Mouse (Mus musculus) heart, embryonic 16.5 days (tissue): ENCODE results near the gene Rhoj. TPM values are rescaled to one million over a fixed set of nuclear protein-coding genes. Genes with fewer than 3 reads are reported as not detected.

Experiments
- ATAC-seq: fragments of 200-750 bp; cut with Nextera tagmentation; replicated peaks from 2 replicates; pipeline ENCODE4 v1.8.0; 2017; ENCODE audit warnings: moderate number of reproducible peaks; ENCODE audit not compliant: insufficient read depth, low FRiP score; ENCODE audit errors: extremely low read depth
- H3K27ac ChIP-seq: fragments of 300-500 bp; sonication (generic); 2 replicates; pipeline ENCODE4 v1.5.1; 2014; ENCODE audit warnings: mild to moderate bottlenecking, low read length, control low read depth, moderate library complexity
- H3K27me3 ChIP-seq: fragments of 300-500 bp; sonication (generic); 2 replicates; pipeline ENCODE4 v1.6.1; 2014; ENCODE audit warnings: low read length, mixed read lengths; ENCODE audit not compliant: control insufficient read depth, insufficient read depth
- H3K36me3 ChIP-seq: fragments of 300-500 bp; sonication (generic); 2 replicates; pipeline ENCODE4 v1.6.1; 2014; ENCODE audit not compliant: control insufficient read depth, insufficient read depth
- H3K4me1 ChIP-seq: fragments of 300-500 bp; sonication (generic); 2 replicates; pipeline ENCODE4 v1.6.1; 2014; ENCODE audit warnings: low read length, mixed read lengths; ENCODE audit not compliant: control insufficient read depth, insufficient read depth
- H3K4me2 ChIP-seq: fragments of 300-500 bp; sonication (generic); 2 replicates; pipeline ENCODE4 v1.6.1; 2014; ENCODE audit warnings: low read depth, mild to moderate bottlenecking, control low read depth, low read length
- H3K4me3 ChIP-seq: fragments of 300-500 bp; sonication (generic); 2 replicates; pipeline ENCODE4 v1.5.1; 2014; ENCODE audit warnings: mild to moderate bottlenecking, control low read depth, low read length
- H3K9ac ChIP-seq: fragments of 300-500 bp; sonication (generic); 2 replicates; pipeline ENCODE4 v1.6.1; 2014; ENCODE audit warnings: low read length, control low read depth
- H3K9me3 ChIP-seq: fragments of 300-500 bp; sonication (generic); replicated peaks from 2 replicates; pipeline ENCODE4 v1.6.1; 2016; ENCODE audit warnings: low read length; ENCODE audit not compliant: control insufficient read depth
- WGBS: fragments of 180-500 bp; shearing (Covaris S2); extraction: QIAGEN DNeasy Blood & Tissue Kit; methylation state at CpG from one replicate; pipeline ENCODE4 v1.1.7; 2014; 5-methylcytosine and 5-hydroxymethylcytosine counted together
- polyA plus RNA-seq: library from polyadenylated mRNA; unstranded; fragments of >200 nt; fragmentation: Nextera tagmentation; extraction: Ambion mirVana; gene quantifications from 2 replicates; pipeline ENCODE4 v1.2.1, GENCODE M21; 2015

The Rhoj gene
- polyA plus RNA-seq, 1 experiment from 2014 or later, result 42.7 TPM

DNA sequence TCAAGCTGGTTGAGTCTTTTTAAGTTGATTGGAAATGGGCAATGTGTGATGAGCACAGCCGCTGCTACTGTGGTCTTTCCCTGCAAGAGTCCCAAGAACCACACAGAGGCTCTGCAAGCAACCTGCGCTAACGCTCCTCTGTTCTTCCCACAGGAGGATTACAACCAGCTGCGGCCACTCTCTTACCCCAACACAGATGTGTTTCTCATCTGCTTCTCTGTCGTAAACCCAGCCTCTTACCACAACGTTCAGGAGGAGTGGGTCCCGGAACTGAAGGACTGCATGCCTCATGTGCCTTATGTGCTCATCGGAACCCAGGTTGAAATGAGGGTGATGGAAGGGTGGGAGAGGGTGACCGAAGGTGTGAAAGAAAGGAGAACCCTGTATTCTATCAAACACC lies 83.4 kb downstream of the Rhoj start:
- H3K27me3 ChIP-seq, result peaks cover 3% of the 10 kb centered on the region; the same call in 1 of the 2 replicates
- H3K36me3 ChIP-seq, result 0 out of 2 replicates have a peak, but pooled peaks cover 3% of the 10 kb centered on the region
- WGBS, result 78% methylated on average over 9 of the region's 9 CpGs
- H3K4me1 ChIP-seq, result no peaks in the 10 kb centered on the region
- H3K9me3 ChIP-seq, result no peaks in the 10 kb centered on the region
- no peak overlapping the region for H3K4me3 ChIP-seq
- no peak overlapping the region for H3K4me2 ChIP-seq
- H3K9ac ChIP-seq, result no peak overlapping the region
- H3K27ac ChIP-seq, result no peak overlapping the region
- no peak for ATAC-seq

DNA sequence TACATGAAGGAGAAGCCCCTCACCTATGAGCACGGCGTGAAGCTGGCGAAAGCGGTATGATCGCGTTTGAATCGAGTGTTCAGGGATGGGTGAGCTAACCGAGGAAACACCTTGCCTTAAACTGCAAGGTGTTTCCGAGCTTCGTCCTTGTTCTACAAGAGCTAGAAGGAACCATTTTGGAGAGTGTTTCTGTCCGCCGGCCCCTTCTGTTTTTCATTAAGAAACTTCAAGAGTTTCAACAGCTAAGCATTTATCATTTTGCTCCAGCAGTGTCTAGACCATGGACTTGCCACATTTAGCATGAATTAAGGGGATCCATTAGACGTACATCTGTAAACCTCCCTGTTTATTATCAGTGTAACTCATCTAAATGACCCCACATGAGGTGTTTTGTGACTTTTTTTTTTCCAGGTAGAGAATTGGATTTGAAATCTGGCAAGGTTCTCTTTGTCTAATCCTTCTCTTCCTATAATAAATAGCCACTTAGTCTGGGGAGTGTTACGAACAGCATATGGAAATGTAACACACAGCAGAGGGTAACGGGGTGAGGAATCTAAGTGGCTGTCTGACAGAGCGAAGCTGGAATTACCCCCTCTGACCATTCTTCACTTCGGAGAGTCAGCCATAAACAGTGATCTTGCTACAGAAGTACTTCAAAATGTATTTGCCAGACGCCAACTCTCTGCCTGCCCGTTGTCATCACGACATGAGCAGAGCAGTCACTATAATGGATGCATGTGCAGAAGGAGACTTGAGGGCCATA lies 86.1 kb downstream of the Rhoj start:
- H3K4me3 ChIP-seq, result no peak overlapping the region
- 0 out of 2 replicates have a peak, but pooled peaks cover 3% of the 10 kb centered on the region for H3K36me3 ChIP-seq
- WGBS, result 78% methylated on average over 20 of the region's 20 CpGs
- no peak overlapping the region for H3K9ac ChIP-seq
- H3K27me3 ChIP-seq, result no peaks in the 10 kb centered on the region
- H3K9me3 ChIP-seq, result no peaks in the 10 kb centered on the region
- no peaks in the 10 kb centered on the region for H3K4me1 ChIP-seq
- no peak overlapping the region for H3K27ac ChIP-seq
- no peak overlapping the region for H3K4me2 ChIP-seq
- ATAC-seq, result no peak

DNA sequence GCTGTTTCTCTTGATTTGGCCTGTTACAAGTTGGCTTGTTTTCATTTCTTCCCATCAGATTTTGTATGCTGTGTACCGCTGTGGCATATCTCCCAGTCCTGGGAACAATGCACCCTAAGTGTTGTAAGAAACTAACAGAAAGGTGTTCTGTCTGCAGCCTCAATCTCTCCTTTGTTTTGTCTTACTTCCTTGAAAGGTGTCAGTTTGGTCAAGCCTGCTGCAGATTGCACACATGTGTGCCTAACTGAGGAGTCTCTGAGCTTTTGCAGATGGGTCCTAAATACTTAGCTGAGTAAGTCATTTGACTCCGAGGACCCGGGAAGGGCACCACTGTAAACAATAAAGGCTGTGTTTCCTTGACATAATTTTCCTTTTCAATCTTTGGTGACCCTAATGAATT lies 88.5 kb downstream of the Rhoj start:
- Histone ChIP-seq H3K4me1 (no peaks in the 10 kb centered on the region), H3K36me3 (0 out of 2 replicates have a peak, but pooled peaks cover 3% of the 10 kb centered on the region), H3K4me2 (no peak overlapping the region), H3K9ac (no peak overlapping the region), H3K27me3 (no peaks in the 10 kb centered on the region), H3K4me3 (no peak overlapping the region), H3K9me3 (no peaks in the 10 kb centered on the region), H3K27ac (no peak overlapping the region)
- 60% methylated on average over 3 of the region's 3 CpGs for WGBS
- ATAC-seq, result no peak

DNA sequence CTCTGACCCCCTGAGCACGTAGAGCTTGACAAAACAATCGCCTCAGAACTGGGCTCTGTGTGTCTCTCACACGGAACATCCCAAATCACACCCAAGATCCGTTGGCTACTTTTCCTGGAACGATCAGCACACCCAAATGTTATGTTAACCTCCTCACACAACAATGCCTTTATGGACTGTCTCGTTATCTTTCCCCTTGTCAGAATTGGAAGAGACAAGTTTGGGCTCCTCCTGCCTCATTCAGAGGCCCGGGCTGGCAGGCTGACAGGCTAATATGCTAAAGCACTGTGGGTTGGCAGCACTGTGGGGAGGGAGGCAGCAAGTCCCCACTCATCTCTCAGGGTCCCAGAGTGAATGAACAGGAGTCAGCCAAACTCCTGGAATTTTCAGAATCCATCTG lies 89.0 kb downstream of the Rhoj start:
- Histone ChIP-seq H3K4me3 (no peak overlapping the region), H3K27me3 (no peaks in the 10 kb centered on the region), H3K36me3 (0 out of 2 replicates have a peak, but pooled peaks cover 2% of the 10 kb centered on the region), H3K9me3 (no peaks in the 10 kb centered on the region), H3K9ac (no peak overlapping the region), H3K4me1 (no peaks in the 10 kb centered on the region), H3K4me2 (no peak overlapping the region), H3K27ac (no peak overlapping the region)
- ATAC-seq, result peak; percentile 52; the same call in 1 of the 2 replicates
- WGBS, result 30% methylated on average over 7 of the region's 7 CpGs

DNA sequence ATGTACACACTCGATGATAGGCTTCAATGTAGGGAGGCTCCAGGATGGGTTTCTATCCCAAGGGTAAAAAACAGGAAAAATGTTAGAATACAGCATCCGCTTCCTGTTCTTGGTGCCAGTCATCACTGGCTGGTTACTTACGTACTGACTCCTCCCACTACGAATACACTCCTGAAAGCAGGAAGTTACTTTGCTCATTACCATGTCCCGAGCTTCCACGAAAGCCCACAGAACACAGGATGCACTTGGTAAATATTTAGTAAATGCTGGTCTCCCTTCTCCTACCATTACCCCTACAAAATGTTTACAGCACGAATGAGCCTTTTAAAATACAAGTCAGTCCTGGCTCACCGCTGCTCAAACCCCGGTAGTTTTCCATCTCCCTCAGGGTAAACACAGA lies 104.8 kb downstream of the Rhoj start:
- Histone ChIP-seq H3K4me3 (no peak overlapping the region), H3K4me2 (0 out of 2 replicates have a peak overlapping the region, but pooled peaks have one; percentile 6), H3K27ac (no peak overlapping the region), H3K9ac (no peak overlapping the region), H3K4me1 (no peaks in the 10 kb centered on the region), H3K27me3 (no peaks in the 10 kb centered on the region), H3K9me3 (no peaks in the 10 kb centered on the region), H3K36me3 (no peaks in the 10 kb centered on the region)
- WGBS, result 71% methylated on average over 9 of the region's 9 CpGs
- no peak for ATAC-seq

DNA sequence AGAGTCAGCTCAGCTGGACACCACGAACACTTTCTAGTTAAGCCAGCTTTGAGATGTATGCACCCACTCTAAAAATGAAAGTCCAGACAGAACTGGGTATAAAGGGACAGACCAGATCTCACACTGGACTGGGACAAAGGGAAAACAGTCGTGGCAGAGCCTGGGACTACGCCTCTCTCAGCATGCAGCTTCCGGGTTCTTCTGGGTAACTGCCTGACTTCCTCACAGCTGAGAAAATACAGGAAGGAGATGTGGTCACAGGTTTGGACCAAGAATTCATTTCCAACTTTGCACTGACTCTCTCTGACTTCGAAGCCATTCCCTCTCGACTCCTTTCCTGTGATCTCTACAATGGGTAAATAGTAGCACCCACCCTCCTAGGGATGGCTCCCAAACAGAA lies 106.9 kb downstream of the Rhoj start:
- 65% methylated on average over 6 of the region's 6 CpGs for WGBS
- Histone ChIP-seq H3K4me2 (no peak overlapping the region), H3K4me1 (no peaks in the 10 kb centered on the region), H3K27me3 (no peaks in the 10 kb centered on the region), H3K4me3 (no peak overlapping the region), H3K36me3 (no peaks in the 10 kb centered on the region), H3K9me3 (no peaks in the 10 kb centered on the region), H3K27ac (no peak overlapping the region), H3K9ac (no peak overlapping the region)
- ATAC-seq, result no peak

DNA sequence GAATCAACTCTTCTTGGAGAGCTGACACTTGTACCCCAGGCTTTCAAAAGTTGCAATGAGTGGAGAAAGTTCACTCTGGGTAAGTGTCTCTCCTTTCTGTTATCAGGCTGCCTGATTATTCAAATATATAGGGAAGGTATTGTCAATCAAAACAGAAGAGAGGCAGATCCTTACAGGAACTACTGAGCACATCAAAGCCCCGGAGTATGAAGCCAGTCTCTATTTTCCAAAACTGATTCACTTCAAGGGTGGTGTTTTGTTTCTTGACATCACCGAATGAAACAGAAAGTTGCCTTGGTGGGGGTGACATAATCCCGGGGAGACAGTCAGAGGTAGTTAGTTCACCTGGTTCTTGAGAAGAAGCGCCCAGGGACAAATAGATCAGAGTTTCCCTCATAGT lies 108.6 kb downstream of the Rhoj start, which contains the start of gene Gphb5:
Gphb5 (minus strand) TSS at position 101 of the 400 bp plus-strand sequence.
- no peak for ATAC-seq
- H3K9ac ChIP-seq, result no peak within 1 kb of the TSS
- WGBS, result 84% methylated on average over 4 of the region's 4 CpGs
- no peaks in the 10 kb centered on the region for H3K4me1 ChIP-seq
- H3K4me3 ChIP-seq, result no peak within 1 kb of the TSS
- H3K27ac ChIP-seq, result no peak within 1 kb of the TSS
- no peaks in the 10 kb centered on the region for H3K27me3 ChIP-seq
- no peaks in the 10 kb centered on the region for H3K36me3 ChIP-seq
- no peaks in the 10 kb centered on the region for H3K9me3 ChIP-seq
- H3K4me2 ChIP-seq, result no peak within 1 kb of the TSS

DNA sequence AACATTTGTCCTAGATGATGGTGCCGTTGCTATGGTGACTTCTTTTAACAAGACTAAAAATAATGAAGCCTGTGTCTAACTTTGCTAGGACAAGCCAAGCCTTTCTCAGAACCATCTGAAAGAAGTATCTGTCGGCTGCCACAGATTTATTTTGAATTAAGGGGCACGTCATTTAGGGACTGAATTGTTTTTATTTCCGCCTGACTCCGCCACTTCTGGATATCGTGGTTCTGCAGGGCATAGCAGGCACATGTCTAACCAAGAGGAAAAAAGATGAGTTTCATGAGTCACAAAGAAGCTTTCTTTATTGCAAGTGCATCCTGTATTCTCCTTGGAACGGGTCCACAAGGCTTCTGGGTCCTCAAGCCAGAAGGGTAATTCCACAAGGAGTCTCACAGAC lies 116.2 kb downstream of the Rhoj start:
- H3K9ac ChIP-seq, result no peak overlapping the region
- no peak overlapping the region for H3K4me3 ChIP-seq
- no peaks in the 10 kb centered on the region for H3K4me1 ChIP-seq
- ATAC-seq, result no peak
- H3K27me3 ChIP-seq, result no peaks in the 10 kb centered on the region
- H3K4me2 ChIP-seq, result no peak overlapping the region
- no peak overlapping the region for H3K27ac ChIP-seq
- H3K36me3 ChIP-seq, result no peaks in the 10 kb centered on the region
- H3K9me3 ChIP-seq, result no peaks in the 10 kb centered on the region
- 62% methylated on average over 7 of the region's 7 CpGs for WGBS

DNA sequence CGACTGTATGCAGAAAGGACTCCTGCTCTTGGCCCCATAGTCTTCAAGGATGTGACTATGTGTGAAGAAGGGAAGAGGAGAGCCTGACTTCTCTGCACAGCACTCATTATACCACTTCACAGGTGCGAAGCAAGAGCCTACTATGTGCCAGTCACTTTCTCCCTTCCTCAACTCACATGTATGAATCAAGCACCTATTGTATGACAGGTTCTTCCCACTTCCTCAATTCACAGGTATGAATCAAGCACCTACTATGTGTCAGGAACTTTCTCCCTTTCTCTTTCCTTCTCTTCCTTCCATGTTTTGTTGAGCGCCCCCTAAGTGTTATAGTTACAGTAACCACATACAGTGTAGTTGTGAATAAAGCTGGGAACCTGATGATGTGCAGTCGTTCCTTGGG lies 116.7 kb downstream of the Rhoj start:
- no peaks in the 10 kb centered on the region for H3K27me3 ChIP-seq
- no peak overlapping the region for H3K9ac ChIP-seq
- H3K4me2 ChIP-seq, result no peak overlapping the region
- WGBS, result 86% methylated on average over 4 of the region's 4 CpGs
- no peak overlapping the region for H3K4me3 ChIP-seq
- H3K27ac ChIP-seq, result no peak overlapping the region
- no peak for ATAC-seq
- no peaks in the 10 kb centered on the region for H3K4me1 ChIP-seq
- H3K9me3 ChIP-seq, result no peaks in the 10 kb centered on the region
- H3K36me3 ChIP-seq, result no peaks in the 10 kb centered on the region
